Mouse (Mus musculus) spleen, adult 2 months (tissue): Measurements from ENCODE around the gene Zfp442. TPM values are rescaled to one million over a fixed set of nuclear protein-coding genes. Genes with fewer than 3 reads are reported as not detected.
"Not testable (repeated sequence)": the region's sequence is repeated elsewhere in the genome, so short reads cannot be mapped to it uniquely, and the experiment has no call there.

Source experiments
- DNase-seq, 2 experiments: peaks; one replicate each; pipeline versions ENCODE4 v3.0.0 to v3.0.0-alpha.2; 2012 to 2021; ENCODE audit warnings: low spot score in 2 of 2, low read depth in 1 of 2
- H3K27ac ChIP-seq: fragments of 200-500 bp; 2 replicates; pipeline ENCODE4 v1.5.1; 2012; ENCODE audit warnings: low read length, inconsistent platforms; ENCODE audit not compliant: insufficient read depth
- H3K27me3 ChIP-seq: fragments of 200-500 bp; 2 replicates; pipeline ENCODE4 v1.6.1; 2012; ENCODE audit warnings: mild to moderate bottlenecking, moderate library complexity, low read length, inconsistent platforms; ENCODE audit not compliant: control insufficient read depth, insufficient read depth
- H3K36me3 ChIP-seq: fragments of 200-500 bp; 2 replicates; pipeline ENCODE4 v1.6.1; 2012; ENCODE audit warnings: mild to moderate bottlenecking, low read length, inconsistent platforms; ENCODE audit not compliant: control insufficient read depth, insufficient read depth
- H3K4me1 ChIP-seq: fragments of 200-500 bp; 2 replicates; pipeline ENCODE4 v1.6.1; 2011; ENCODE audit warnings: inconsistent platforms; ENCODE audit not compliant: control insufficient read depth, insufficient read depth, insufficient read length
- H3K4me3 ChIP-seq: fragments of 200-500 bp; 2 replicates; pipeline ENCODE4 v1.5.1; 2011; ENCODE audit warnings: mild to moderate bottlenecking, inconsistent platforms; ENCODE audit not compliant: insufficient read depth, insufficient read length; ENCODE audit errors: extremely low read depth
- CTCF ChIP-seq: fragments of 200-500 bp; IDR thresholded peaks from 2 replicates; pipeline ENCODE4 v1.5.1; 2011; ENCODE audit warnings: mild to moderate bottlenecking, inconsistent platforms; ENCODE audit not compliant: insufficient read depth, insufficient read length, insufficient replicate concordance; ENCODE audit errors: extremely low read depth
- POLR2A ChIP-seq: fragments of 200-500 bp; IDR thresholded peaks from 2 replicates; pipeline ENCODE4 v1.6.1; 2011; ENCODE audit warnings: low read depth, low read length, inconsistent platforms
- WGBS: fragments of 180-500 bp; shearing (Covaris S2); methylation state at CpG from one replicate; pipeline ENCODE4 v1.1.7; 2018; 5-methylcytosine and 5-hydroxymethylcytosine counted together
- polyA plus RNA-seq: library from polyadenylated mRNA; depleted of rRNA; stranded (reverse); fragments of >200 nt; gene quantifications from 2 replicates; pipeline ENCODE4 v1.2.3, GENCODE M21; 2012; rRNA removed

Gene Zfp442
- 0.04 and 0.05 TPM in 2 replicates for polyA plus RNA-seq

- peak within 1 kb of the TSS; percentile 59 for H3K4me3 ChIP-seq
- H3K36me3 ChIP-seq, H3K4me1 ChIP-seq, H3K27me3 ChIP-seq, H3K27ac ChIP-seq: not testable (repeated sequence)
- DNase-seq, result peak in 1 of 2 experiments; percentile 29
- WGBS, result 3% methylated on average over 18 of the region's 18 CpGs
Measured at GRCm38 (mm10) chr2:150451180-150451919, at the start of gene Zfp442. TSS of gene Zfp442 (minus strand) at chr2:150451486.

- H3K4me1 ChIP-seq, H3K4me3 ChIP-seq, H3K27me3 ChIP-seq, H3K36me3 ChIP-seq, H3K27ac ChIP-seq, DNase-seq: not testable (repeated sequence)
- WGBS, result 51% methylated on average over 60 of the region's 60 CpGs
Measured at GRCm38 (mm10) chr2:150500124-150500973, 49.1 kb upstream of the Zfp442 start.

- WGBS, result 80% methylated on average over 2 of the region's 2 CpGs
- Histone ChIP-seq H3K27me3 (no peaks in the 10 kb centered on the region), H3K27ac (no peak overlapping the region), H3K36me3 (no peaks in the 10 kb centered on the region), H3K4me3 (no peak overlapping the region), H3K4me1 (no peaks in the 10 kb centered on the region)
- no peak for DNase-seq
- TF ChIP-seq POLR2A, result no peak
- no peak for TF ChIP-seq CTCF
Measured at GRCm38 (mm10) chr2:150493031-150493430, 41.7 kb upstream of the Zfp442 start.

- not testable (repeated sequence) for H3K36me3 ChIP-seq, H3K4me1 ChIP-seq, H3K4me3 ChIP-seq, H3K27me3 ChIP-seq, H3K27ac ChIP-seq
- peak in 1 of 2 experiments; percentile 13 for DNase-seq
- 74% methylated on average over 8 of the region's 8 CpGs for WGBS
Measured at GRCm38 (mm10) chr2:150484939-150485778, 33.9 kb upstream of the Zfp442 start, which contains the start of gene Zfp345. TSS of gene Zfp345 (minus strand) at chr2:150485091.

GRCm38 (mm10) chr2:150439084-150439483 is 12.2 kb downstream of the Zfp442 start:
- not testable (repeated sequence) for DNase-seq, H3K4me3 ChIP-seq, H3K4me1 ChIP-seq, H3K36me3 ChIP-seq, H3K27ac ChIP-seq, H3K27me3 ChIP-seq
- 92% methylated on average over 1 of the region's 1 CpGs for WGBS

GRCm38 (mm10) chr2:150412146-150412545 is 39.1 kb downstream of the Zfp442 start:
- not testable (repeated sequence) for H3K36me3 ChIP-seq, DNase-seq, H3K4me1 ChIP-seq, H3K27ac ChIP-seq, H3K4me3 ChIP-seq, H3K27me3 ChIP-seq
- WGBS, result 91% methylated on average over 17 of the region's 17 CpGs

GRCm38 (mm10) chr2:150390198-150390597 is 61.1 kb downstream of the Zfp442 start:
- Histone ChIP-seq H3K36me3 (no peaks in the 10 kb centered on the region), H3K27ac (no peak overlapping the region), H3K4me3 (no peak overlapping the region), H3K27me3 (no peaks in the 10 kb centered on the region), H3K4me1 (no peaks in the 10 kb centered on the region)
- TF ChIP-seq POLR2A (no peak), CTCF (no peak)
- no peak for DNase-seq
- 65% methylated on average over 1 of the region's 1 CpGs for WGBS

- H3K27ac ChIP-seq, H3K4me3 ChIP-seq, DNase-seq, H3K4me1 ChIP-seq, H3K36me3 ChIP-seq, H3K27me3 ChIP-seq: not testable (repeated sequence)
- 94% methylated on average over 19 of the region's 19 CpGs for WGBS
Measured at GRCm38 (mm10) chr2:150385553-150386106, 65.7 kb downstream of the Zfp442 start.
